Mouse (Mus musculus) embryonic facial prominence, embryonic 15.5 days (tissue): Measurements from ENCODE around the gene Iqsec1. TPM values are rescaled to one million over a fixed set of nuclear protein-coding genes. Genes with fewer than 3 reads are reported as not detected.
"Not testable (repeated sequence)": the region's sequence is repeated elsewhere in the genome, so short reads cannot be mapped to it uniquely, and the experiment has no call there.

ENCODE experiments used
- ATAC-seq: fragments of 200-750 bp; cut with Nextera tagmentation; 2 replicates; pipeline ENCODE4 v1.8.0; 2017; ENCODE audit warnings: low read depth, moderate TSS enrichment; ENCODE audit not compliant: insufficient number of reproducible peaks, low FRiP score, low TSS enrichment
- H3K27ac ChIP-seq: fragments of 300-500 bp; sonication (generic); replicated peaks from 2 replicates; pipeline ENCODE4 v1.5.1; 2015; ENCODE audit warnings: mild to moderate bottlenecking, inconsistent platforms
- H3K27me3 ChIP-seq: fragments of 300-500 bp; sonication (generic); 2 replicates; pipeline ENCODE4 v1.6.1; 2015; ENCODE audit warnings: inconsistent platforms
- H3K36me3 ChIP-seq: fragments of 300-500 bp; sonication (generic); 2 replicates; pipeline ENCODE4 v1.6.1; 2015; ENCODE audit warnings: mild to moderate bottlenecking, inconsistent platforms
- H3K4me1 ChIP-seq: fragments of 300-500 bp; sonication (generic); 2 replicates; pipeline ENCODE4 v1.6.1; 2015; ENCODE audit warnings: inconsistent platforms
- H3K4me2 ChIP-seq: fragments of 300-500 bp; sonication (generic); replicated peaks from 2 replicates; pipeline ENCODE4 v1.6.1; 2015; ENCODE audit warnings: mild to moderate bottlenecking, inconsistent platforms
- H3K4me3 ChIP-seq: fragments of 300-500 bp; sonication (generic); replicated peaks from 2 replicates; pipeline ENCODE4 v1.5.1; 2015; ENCODE audit warnings: mild to moderate bottlenecking, inconsistent platforms
- H3K9ac ChIP-seq: fragments of 300-500 bp; sonication (generic); 2 replicates; pipeline ENCODE4 v1.6.1; 2015; ENCODE audit warnings: inconsistent platforms
- H3K9me3 ChIP-seq: fragments of 300-500 bp; sonication (generic); replicated peaks from 2 replicates; pipeline ENCODE4 v1.6.1; 2016; ENCODE audit warnings: inconsistent platforms
- WGBS: fragments of 180-500 bp; shearing (Covaris S2); methylation state at CpG from one replicate; pipeline ENCODE4 v1.1.7; 2015; 5-methylcytosine and 5-hydroxymethylcytosine counted together
- polyA plus RNA-seq: library from polyadenylated mRNA; unstranded; fragments of >200 nt; fragmentation: Nextera tagmentation; extraction: Ambion mirVana; gene quantifications from 2 replicates; pipeline ENCODE4 v1.2.1, GENCODE M21; 2015

The Iqsec1 gene
- polyA plus RNA-seq, 1 experiment from 2014 or later: 11.4 TPM

DNA sequence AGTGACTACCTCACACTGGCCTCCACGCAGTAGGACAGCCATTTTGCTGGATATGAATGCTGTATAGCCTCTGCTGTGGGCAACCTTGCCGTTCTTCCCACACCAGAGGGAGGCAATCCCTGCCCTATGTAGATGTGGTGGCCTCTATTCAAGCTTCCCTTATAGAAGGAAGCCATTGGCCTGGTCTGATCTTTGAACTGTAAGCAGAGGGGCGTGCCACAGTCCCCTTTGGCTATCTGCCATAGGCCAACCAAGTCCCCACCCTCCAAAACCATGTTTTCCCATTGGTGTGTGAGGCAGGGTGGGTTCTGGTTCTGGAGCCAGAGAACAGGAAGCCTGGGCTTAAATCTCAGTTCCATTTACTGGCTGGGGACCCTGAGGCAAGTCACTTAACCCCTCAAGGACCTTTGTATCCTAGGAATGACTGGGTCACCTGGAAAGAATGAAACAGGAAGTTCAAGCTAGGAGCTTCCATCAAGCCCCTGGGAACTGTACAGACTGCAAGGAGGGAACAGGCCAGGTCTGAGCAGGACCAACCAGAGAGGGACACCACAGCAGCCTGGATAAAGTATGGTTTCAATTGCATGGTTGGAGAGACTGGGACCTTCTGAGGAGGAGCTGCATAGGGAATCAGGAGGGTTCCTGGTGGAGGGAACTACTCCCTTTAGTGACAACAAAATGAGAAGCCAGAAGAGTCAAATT lies 304.5 kb downstream of the Iqsec1 start:
- Histone ChIP-seq H3K4me3 (no peak overlapping the region), H3K4me1 (peaks cover 34% of the 10 kb centered on the region), H3K27ac (peak overlapping the region; percentile 66), H3K4me2 (no peak overlapping the region), H3K9ac (no peak overlapping the region), H3K27me3 (no peaks in the 10 kb centered on the region), H3K9me3 (no peaks in the 10 kb centered on the region), H3K36me3 (peaks cover 32% of the 10 kb centered on the region)
- 80% methylated on average over 3 of the region's 3 CpGs for WGBS
- no peak for ATAC-seq

DNA sequence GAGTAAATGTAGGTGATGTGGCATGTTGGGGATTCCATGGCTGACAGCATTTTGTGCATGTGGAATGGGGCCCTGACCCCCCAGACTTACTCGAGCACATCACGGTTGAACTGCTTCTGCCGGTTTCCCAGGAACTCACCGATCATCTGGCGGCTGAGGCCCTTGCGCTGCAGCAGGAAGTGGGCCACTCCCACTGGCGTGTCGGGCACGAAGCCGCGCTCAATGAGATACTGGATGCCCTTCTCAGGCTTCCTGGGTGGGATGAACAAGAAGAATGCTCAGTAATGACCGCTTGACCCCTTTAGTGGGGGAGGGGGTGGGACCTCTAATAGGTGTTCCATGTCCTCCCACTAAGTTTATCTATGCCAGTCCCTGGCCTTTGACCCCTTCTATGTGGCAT lies 308.1 kb downstream of the Iqsec1 start:
- no peak overlapping the region for H3K4me3 ChIP-seq
- peaks cover 55% of the 10 kb centered on the region for H3K36me3 ChIP-seq
- ATAC-seq: no peak
- 91% methylated on average over 12 of the region's 12 CpGs for WGBS
- no peaks in the 10 kb centered on the region for H3K9me3 ChIP-seq
- no peaks in the 10 kb centered on the region for H3K27me3 ChIP-seq
- peaks cover 22% of the 10 kb centered on the region for H3K4me1 ChIP-seq
- H3K4me2 ChIP-seq: no peak overlapping the region
- no peak overlapping the region for H3K27ac ChIP-seq
- H3K9ac ChIP-seq: no peak overlapping the region

DNA sequence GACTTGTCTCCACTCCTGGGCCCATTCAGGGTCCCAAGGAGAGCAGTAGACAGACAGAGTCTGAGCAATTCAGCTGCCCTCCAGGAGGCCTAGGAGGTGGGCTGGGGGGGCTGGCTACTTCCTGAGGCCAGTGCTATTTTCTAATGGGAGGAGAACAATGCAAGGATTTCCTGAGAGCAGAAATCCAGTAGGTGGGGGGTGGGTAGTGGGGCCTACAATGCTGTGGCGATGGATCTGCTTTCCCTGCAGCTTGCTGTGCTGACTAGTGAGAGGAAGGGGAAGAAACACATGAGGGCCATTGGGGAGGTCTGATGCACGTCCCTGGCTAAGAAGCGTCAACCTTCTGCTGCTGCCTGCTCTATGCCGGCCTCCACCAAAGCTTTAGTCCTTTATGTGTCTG lies 309.7 kb downstream of the Iqsec1 start:
- Histone ChIP-seq H3K27me3 (no peaks in the 10 kb centered on the region), H3K9me3 (no peaks in the 10 kb centered on the region), H3K4me1 (peaks cover 6% of the 10 kb centered on the region; the same call in 1 of the 2 replicates), H3K36me3 (peaks cover 71% of the 10 kb centered on the region), H3K4me3 (no peak overlapping the region), H3K9ac (no peak overlapping the region), H3K27ac (no peak overlapping the region), H3K4me2 (no peak overlapping the region)
- ATAC-seq: no peak
- 72% methylated on average over 4 of the region's 4 CpGs for WGBS

- no peak for ATAC-seq
- no peaks in the 10 kb centered on the region for H3K27me3 ChIP-seq
- no peak overlapping the region for H3K4me3 ChIP-seq
- no peak overlapping the region for H3K27ac ChIP-seq
- no peaks in the 10 kb centered on the region for H3K9me3 ChIP-seq
- 86% methylated on average over 9 of the region's 9 CpGs for WGBS
- H3K4me2 ChIP-seq: no peak overlapping the region
- no peaks in the 10 kb centered on the region for H3K4me1 ChIP-seq
- no peak overlapping the region for H3K9ac ChIP-seq
- H3K36me3 ChIP-seq: peaks cover 95% of the 10 kb centered on the region
These were observed 319.8 kb downstream of the Iqsec1 start for GRCm38 (mm10) chr6:90668693-90669092.

- no peak overlapping the region for H3K4me2 ChIP-seq
- no peaks in the 10 kb centered on the region for H3K4me1 ChIP-seq
- no peak overlapping the region for H3K4me3 ChIP-seq
- H3K27me3 ChIP-seq: no peaks in the 10 kb centered on the region
- H3K9ac ChIP-seq: no peak overlapping the region
- peaks cover 66% of the 10 kb centered on the region for H3K36me3 ChIP-seq
- 83% methylated on average over 11 of the region's 11 CpGs for WGBS
- H3K9me3 ChIP-seq: no peaks in the 10 kb centered on the region
- peak overlapping the region; percentile 9; the same call in 1 of the 2 replicates for H3K27ac ChIP-seq
- no peak for ATAC-seq
These were observed 324.7 kb downstream of the Iqsec1 start for GRCm38 (mm10) chr6:90663736-90664135.

DNA sequence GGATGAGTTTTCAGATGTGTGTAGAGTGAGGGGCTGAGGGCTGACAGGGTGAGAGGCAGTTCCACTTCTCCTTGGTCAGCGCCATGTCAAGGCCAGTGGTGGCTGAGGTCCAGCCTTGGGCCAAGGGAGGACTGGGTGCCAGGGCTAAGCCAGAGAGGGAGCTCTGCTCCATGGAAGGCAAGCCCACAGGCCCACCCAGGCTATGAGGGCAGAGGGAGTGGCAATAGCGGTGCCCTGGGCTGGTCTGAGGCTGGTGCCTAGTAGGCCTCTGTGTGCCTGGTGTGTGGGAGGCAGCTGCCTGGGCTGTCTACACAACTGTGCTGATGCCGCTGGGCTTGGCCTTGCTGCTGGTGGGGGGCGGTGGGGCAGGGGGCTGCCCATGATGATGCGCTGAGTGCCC lies 326.3 kb downstream of the Iqsec1 start:
- Histone ChIP-seq H3K4me1 (no peaks in the 10 kb centered on the region), H3K4me3 (no peak overlapping the region), H3K27ac (no peak overlapping the region), H3K9ac (no peak overlapping the region), H3K9me3 (no peaks in the 10 kb centered on the region), H3K27me3 (no peaks in the 10 kb centered on the region), H3K4me2 (no peak overlapping the region), H3K36me3 (peaks cover 51% of the 10 kb centered on the region)
- ATAC-seq: no peak
- WGBS: 97% methylated on average over 5 of the region's 5 CpGs

DNA sequence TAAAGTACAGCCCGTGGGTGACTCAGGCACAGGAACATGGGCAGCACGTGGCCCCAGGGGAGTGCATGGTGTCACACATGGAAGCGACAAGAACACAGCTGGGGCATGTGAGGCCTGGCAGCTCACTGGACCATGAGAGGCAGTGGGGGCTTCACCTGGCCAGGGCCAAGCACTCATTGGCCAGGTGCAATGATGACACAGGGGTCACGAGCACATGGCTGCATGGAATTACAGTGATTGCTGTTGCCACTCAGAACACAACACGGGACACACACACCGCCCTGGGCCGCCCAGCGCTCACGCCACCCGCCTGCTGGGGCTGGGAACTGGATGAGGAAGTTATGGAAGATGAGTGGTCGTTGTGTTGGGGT lies 327.5 kb downstream of the Iqsec1 start:
- peaks cover 39% of the 10 kb centered on the region for H3K36me3 ChIP-seq
- no peaks in the 10 kb centered on the region for H3K9me3 ChIP-seq
- H3K9ac ChIP-seq: no peak overlapping the region
- 0 out of 2 replicates have a peak, but pooled peaks have one; percentile 1 for ATAC-seq
- no peaks in the 10 kb centered on the region for H3K27me3 ChIP-seq
- no peaks in the 10 kb centered on the region for H3K4me1 ChIP-seq
- H3K4me2 ChIP-seq: no peak overlapping the region
- H3K4me3 ChIP-seq: no peak overlapping the region
- no peak overlapping the region for H3K27ac ChIP-seq
- 78% methylated on average over 11 of the region's 11 CpGs for WGBS

DNA sequence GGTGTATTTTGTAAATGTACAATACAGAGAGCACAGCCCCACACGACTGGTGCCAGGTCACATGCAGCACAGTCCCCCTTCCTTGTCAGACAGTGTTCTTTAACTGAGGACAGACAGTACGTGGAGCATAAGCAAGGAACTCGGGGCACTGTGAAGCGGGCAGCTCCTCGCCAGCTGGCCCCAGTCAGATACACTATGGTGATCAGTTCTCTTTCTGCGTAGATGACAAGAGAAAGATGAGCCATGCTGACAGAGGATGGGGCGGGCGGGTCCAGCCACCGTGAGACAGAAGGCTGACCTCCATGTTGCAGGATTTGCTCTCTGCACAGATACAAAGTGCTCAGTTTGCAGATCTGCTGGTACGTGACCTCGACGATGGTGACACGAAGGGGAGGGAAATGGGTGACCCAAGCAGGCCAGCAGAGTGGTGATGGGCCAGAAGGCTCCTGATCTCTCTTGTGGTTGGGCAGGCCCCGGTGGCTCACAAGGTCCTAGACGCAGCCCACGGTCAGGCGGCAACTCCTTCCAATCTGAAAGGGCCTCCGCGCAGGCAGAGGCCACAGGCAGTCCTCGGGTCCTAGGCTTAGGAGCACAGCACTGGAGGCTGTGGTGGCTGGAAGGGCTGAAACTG lies 328.0 kb downstream of the Iqsec1 start:
- Histone ChIP-seq H3K27me3 (no peaks in the 10 kb centered on the region), H3K4me3 (no peak overlapping the region), H3K4me2 (no peak overlapping the region), H3K36me3 (peaks cover 35% of the 10 kb centered on the region), H3K9ac (no peak overlapping the region), H3K4me1 (no peaks in the 10 kb centered on the region), H3K9me3 (no peaks in the 10 kb centered on the region), H3K27ac (no peak overlapping the region)
- 88% methylated on average over 20 of the region's 20 CpGs for WGBS
- no peak; the same call in 1 of the 2 replicates for ATAC-seq

GRCm38 (mm10) chr6:90659913-90660312 lies 328.6 kb downstream of the Iqsec1 start:
- Histone ChIP-seq H3K27me3 (no peaks in the 10 kb centered on the region), H3K27ac (no peak overlapping the region), H3K9me3 (no peaks in the 10 kb centered on the region), H3K4me1 (no peaks in the 10 kb centered on the region), H3K4me3 (no peak overlapping the region), H3K4me2 (no peak overlapping the region), H3K9ac (no peak overlapping the region), H3K36me3 (peaks cover 30% of the 10 kb centered on the region)
- 68% methylated on average over 2 of the region's 2 CpGs for WGBS
- ATAC-seq: no peak

DNA sequence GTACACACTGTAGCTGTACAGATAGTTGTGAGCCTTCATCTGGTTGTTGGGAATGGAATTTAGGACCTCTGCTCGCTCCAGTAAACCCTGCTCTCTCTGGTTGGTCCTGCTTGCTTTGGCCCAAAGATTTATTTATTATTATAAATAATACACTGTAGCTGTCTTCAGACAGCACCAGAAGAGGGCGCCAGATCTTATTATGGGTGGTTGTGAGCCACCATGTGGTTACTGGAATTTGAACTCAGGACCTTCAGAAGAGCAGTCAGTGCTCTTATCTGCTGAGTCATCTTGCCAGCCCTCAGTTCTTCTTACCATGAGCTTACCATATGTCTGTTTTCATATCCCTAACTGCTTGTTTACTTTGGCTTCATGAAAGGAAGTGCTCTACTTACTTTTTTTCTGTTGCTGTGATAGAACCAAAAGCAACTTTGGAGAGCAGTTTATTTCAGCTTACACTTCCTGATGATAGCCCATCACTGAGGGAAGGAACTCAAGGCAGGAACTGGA lies 332.1 kb downstream of the Iqsec1 start:
- not testable (repeated sequence) for H3K4me1 ChIP-seq, H3K27me3 ChIP-seq, ATAC-seq, H3K4me2 ChIP-seq, H3K36me3 ChIP-seq, H3K27ac ChIP-seq, H3K9ac ChIP-seq, H3K9me3 ChIP-seq, H3K4me3 ChIP-seq
- WGBS: 70% methylated on average over 2 of the region's 2 CpGs

- no peak for ATAC-seq
- Histone ChIP-seq H3K27ac (no peak overlapping the region), H3K9ac (no peak overlapping the region), H3K9me3 (no peaks in the 10 kb centered on the region), H3K36me3 (no peaks in the 10 kb centered on the region), H3K4me3 (no peak overlapping the region), H3K4me2 (no peak overlapping the region), H3K27me3 (no peaks in the 10 kb centered on the region), H3K4me1 (no peaks in the 10 kb centered on the region)
- WGBS: 43% methylated on average over 2 of the region's 2 CpGs
These were observed 334.7 kb downstream of the Iqsec1 start for GRCm38 (mm10) chr6:90653736-90654135.

DNA sequence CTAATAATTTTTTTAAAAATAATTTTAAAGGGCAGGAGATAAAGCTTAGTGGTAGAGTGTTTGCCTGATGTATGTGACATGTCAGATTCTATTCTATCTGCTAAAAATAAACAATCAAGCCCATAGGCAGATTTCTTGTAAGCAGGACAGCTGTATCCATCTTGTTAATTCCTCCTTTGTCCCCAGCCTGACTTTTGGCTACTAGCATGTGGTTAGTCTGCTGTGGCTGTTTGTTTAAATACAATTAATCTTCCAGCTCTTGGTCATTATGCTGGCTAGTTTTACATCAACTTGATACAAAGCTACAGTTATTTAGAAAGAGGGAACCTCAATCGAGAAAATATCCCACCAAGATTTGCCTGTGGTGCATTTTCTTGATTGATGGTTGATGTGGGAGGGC lies 337.9 kb downstream of the Iqsec1 start:
- Histone ChIP-seq H3K4me1 (no peaks in the 10 kb centered on the region), H3K4me2 (no peak overlapping the region), H3K27me3 (no peaks in the 10 kb centered on the region), H3K36me3 (no peaks in the 10 kb centered on the region), H3K9me3 (no peaks in the 10 kb centered on the region), H3K4me3 (no peak overlapping the region), H3K9ac (no peak overlapping the region), H3K27ac (no peak overlapping the region)
- WGBS: 60% methylated on average over 1 of the region's 1 CpGs
- no peak for ATAC-seq
